Mouse (Mus musculus): ENCODE measurements around the gene Gm14085.

DNA sequence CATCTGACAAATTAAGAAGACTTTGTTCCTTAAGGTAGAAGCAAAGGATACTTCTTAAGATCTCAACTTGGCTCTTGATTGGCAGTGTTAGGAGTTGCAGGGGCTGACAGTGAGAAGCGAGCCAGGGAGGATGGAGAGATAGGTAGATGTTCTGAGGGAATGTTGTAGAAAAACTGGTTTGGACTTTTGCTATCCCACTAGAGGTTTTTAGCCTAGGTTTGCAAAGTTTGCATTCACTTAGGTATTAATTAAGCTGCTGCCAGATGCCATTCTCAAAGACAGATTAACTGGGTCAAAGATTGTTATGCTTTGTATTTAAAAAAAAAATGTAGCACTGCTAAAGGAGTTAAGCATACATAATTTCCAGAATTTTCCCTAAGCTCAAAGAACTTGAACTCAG is 92.6 kb downstream of the Gm14085 start:
- no peak for TF ChIP-seq POLR2A (IDR thresholded peaks at IDR 0.05; ENCODE audit: control insufficient read depth in 1 of 2, insufficient read depth in 1 of 2, low read depth in 1 of 2, low read length in 2 of 2, poor library complexity in 1 of 2)
- no peak for TF ChIP-seq CTCF (IDR thresholded peaks at IDR 0.05 in 2 of 3, conservative IDR thresholded peaks at IDR 0.05 in 1 of 3; ENCODE audit: control insufficient read depth in 1 of 3, insufficient read depth in 1 of 3, low read depth in 2 of 3, low read length in 3 of 3, poor library complexity in 1 of 3, severe bottlenecking in 1 of 3)
- no peak for TF ChIP-seq MAFK (IDR thresholded peaks at IDR 0.05; ENCODE audit: borderline replicate concordance, low read depth, low read length)
- TF ChIP-seq ZNF384 (IDR thresholded peaks at IDR 0.05; ENCODE audit: low read depth, low read length), result no peak
- no peak for TF ChIP-seq UBTF (IDR thresholded peaks at IDR 0.05; ENCODE audit: borderline replicate concordance, insufficient read depth, low read depth, low read length)
- TF ChIP-seq HCFC1 (IDR thresholded peaks at IDR 0.05; ENCODE audit: low read depth, low read length), result no peak
- TF ChIP-seq EP300 (IDR thresholded peaks at IDR 0.05; ENCODE audit: low read depth in 1 of 2, low read length in 2 of 2), result no peak
- TF ChIP-seq JUND (IDR thresholded peaks at IDR 0.05; ENCODE audit: low read depth, low read length), result no peak
